ENCODE assay signal across 1 mouse cellular context in the genomic region with DNA sequence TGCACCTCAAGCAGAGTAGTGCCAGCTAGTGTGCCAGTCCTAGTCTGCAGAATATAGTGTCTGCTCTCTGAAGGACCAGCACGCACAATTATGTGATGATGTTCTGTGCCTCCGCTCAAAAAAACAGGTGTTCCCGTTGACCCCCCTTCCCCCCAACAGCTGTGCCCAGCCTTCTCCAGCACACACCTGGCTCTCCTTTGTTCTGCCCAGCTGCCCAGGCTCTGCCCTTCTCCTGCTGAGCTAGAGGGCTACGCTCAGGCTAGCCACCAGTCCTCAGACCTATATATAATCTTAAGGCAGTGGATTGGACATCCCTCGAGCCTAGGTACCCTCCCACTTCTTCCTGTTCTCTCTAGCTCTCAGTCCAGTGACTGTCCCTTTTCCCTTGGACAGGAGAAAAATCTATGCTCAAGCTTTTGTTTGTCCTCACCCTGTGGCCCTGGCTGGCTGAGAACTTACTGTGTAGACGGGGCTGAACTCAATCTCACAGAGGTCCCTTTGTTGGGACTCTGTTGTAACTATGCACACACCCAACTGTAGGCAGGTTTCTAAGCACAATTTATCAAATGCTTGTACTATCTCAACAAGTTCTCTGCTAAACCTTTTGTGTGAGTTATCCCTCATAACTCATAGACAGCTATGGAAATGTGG.
TF ChIP-seq lines count a peak whose summit lies in the region.

No protein-coding gene starts in this region.

TF ChIP-seq in myocyte, 11 proteins besides CTCF, POLR2A, EP300 and RAD21 (continued from another document):
- TF ChIP-seq SRF (IDR thresholded peaks at IDR 0.05; ENCODE audit: control insufficient read depth, insufficient read length, low read depth) = no peak
- TF ChIP-seq MYOD1 (IDR thresholded peaks at IDR 0.05; ENCODE audit: control insufficient read depth in 1 of 3, insufficient read length in 2 of 3, low read depth in 2 of 3) = peak in 2 of 3 experiments; percentile 91 to 93
- peak; percentile 71 for TF ChIP-seq TCF3 (IDR thresholded peaks at IDR 0.05; ENCODE audit: insufficient read length, low read depth)
- peak; percentile 70 to 90 (median 83) for TF ChIP-seq MYOG (IDR thresholded peaks at IDR 0.05; ENCODE audit: control insufficient read depth in 1 of 3, insufficient read depth in 1 of 3, insufficient read length in 2 of 3, low read depth in 2 of 3)
- TF ChIP-seq USF1 (IDR thresholded peaks at IDR 0.05; ENCODE audit: low read depth) = no peak
